Mouse (Mus musculus) forebrain, embryonic 11.5 days (tissue): ENCODE measurements around the gene Bcar3. TPM values are rescaled to one million over a fixed set of nuclear protein-coding genes. Genes with fewer than 3 reads are reported as not detected.

Source experiments
- ATAC-seq: fragments of 200-750 bp; cut with Nextera tagmentation; replicated peaks from 2 replicates; pipeline ENCODE4 v1.8.0; 2017; ENCODE audit warnings: moderate TSS enrichment; ENCODE audit not compliant: low FRiP score
- DNase-seq: peaks from one replicate; pipeline ENCODE4 v3.0.0-alpha.2; 2017; ENCODE audit warnings: low spot score
- H3K27ac ChIP-seq: fragments of 300-500 bp; sonication (generic); 2 replicates; pipeline ENCODE4 v1.5.1; 2014; ENCODE audit warnings: low read depth, low read length
- H3K27me3 ChIP-seq: fragments of 300-500 bp; sonication (generic); 2 replicates; pipeline ENCODE4 v1.6.1; 2014; ENCODE audit warnings: mild to moderate bottlenecking, low read length, mixed read lengths; ENCODE audit not compliant: control insufficient read depth, insufficient read depth
- H3K36me3 ChIP-seq: fragments of 300-500 bp; sonication (generic); 2 replicates; pipeline ENCODE4 v1.6.1; 2014; ENCODE audit warnings: mild to moderate bottlenecking, low read length, moderate library complexity, mixed read lengths; ENCODE audit not compliant: control insufficient read depth, insufficient read depth
- H3K4me1 ChIP-seq: fragments of 300-500 bp; sonication (generic); replicated peaks from 2 replicates; pipeline ENCODE4 v1.6.1; 2014; ENCODE audit warnings: low read length, mixed read lengths; ENCODE audit not compliant: control insufficient read depth, insufficient read depth
- H3K4me2 ChIP-seq: fragments of 300-500 bp; sonication (generic); 2 replicates; pipeline ENCODE4 v1.6.1; 2014; ENCODE audit warnings: low read depth, mild to moderate bottlenecking, low read length, moderate library complexity, mixed read lengths; ENCODE audit not compliant: severe bottlenecking
- H3K4me3 ChIP-seq: fragments of 300-500 bp; sonication (generic); 2 replicates; pipeline ENCODE4 v1.5.1; 2014; ENCODE audit warnings: low read depth, low read length
- H3K9ac ChIP-seq: fragments of 300-500 bp; sonication (generic); 2 replicates; pipeline ENCODE4 v1.6.1; 2014; ENCODE audit warnings: low read length
- H3K9me3 ChIP-seq: fragments of 300-500 bp; sonication (generic); 2 replicates; pipeline ENCODE4 v1.6.1; 2016; ENCODE audit warnings: low read length, mixed read lengths; ENCODE audit not compliant: control insufficient read depth
- WGBS: fragments of 180-500 bp; shearing (Covaris S2); extraction: QIAGEN DNeasy Blood & Tissue Kit; methylation state at CpG from one replicate; pipeline ENCODE4 v1.1.7; 2014; 5-methylcytosine and 5-hydroxymethylcytosine counted together
- polyA plus RNA-seq: library from polyadenylated mRNA; unstranded; fragments of >200 nt; fragmentation: Nextera tagmentation; extraction: Ambion mirVana; gene quantifications from 2 replicates; pipeline ENCODE4 v1.2.1, GENCODE M21; 2014

Bcar3 gene
- polyA plus RNA-seq, 1 experiment from 2014 or later = 12.5 TPM

DNA sequence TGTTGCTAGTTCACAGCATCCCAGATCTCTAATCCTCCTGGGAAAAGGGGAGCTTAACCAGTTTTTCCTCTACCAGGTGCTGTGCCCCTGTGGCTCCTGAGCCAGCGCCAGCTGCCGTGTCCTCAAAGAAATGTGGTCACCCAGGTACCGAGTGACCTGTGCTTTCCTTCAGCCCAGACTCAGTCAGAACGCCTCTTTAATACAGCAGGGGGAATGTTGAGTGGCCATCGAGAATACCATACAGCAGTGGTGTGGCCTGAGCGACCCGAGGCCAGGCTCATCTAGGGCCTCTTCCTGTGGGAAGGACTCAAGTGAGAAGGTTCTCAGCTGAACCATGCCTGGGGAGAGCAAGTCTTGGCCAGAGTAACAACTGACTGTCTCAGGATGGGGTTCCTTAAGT is 156.1 kb downstream of the Bcar3 start:
- DNase-seq = no peak
- 90% methylated on average over 7 of the region's 7 CpGs for WGBS
- H3K4me3 ChIP-seq = no peak overlapping the region

GRCm38 (mm10) chr3:122453875-122454274 is 159.9 kb downstream of the Bcar3 start:
- ATAC-seq (no peak), DNase-seq (no peak)
- Histone ChIP-seq H3K36me3 (no peaks in the 10 kb centered on the region), H3K4me1 (peaks cover 4% of the 10 kb centered on the region), H3K27me3 (no peaks in the 10 kb centered on the region), H3K9ac (no peak overlapping the region), H3K27ac (no peak overlapping the region), H3K4me3 (no peak overlapping the region), H3K9me3 (no peaks in the 10 kb centered on the region), H3K4me2 (no peak overlapping the region)
- 88% methylated on average over 11 of the region's 11 CpGs for WGBS

More for the DNA sequence above, 156.1 kb downstream of the Bcar3 start:
- H3K27ac ChIP-seq = no peak overlapping the region
- no peak overlapping the region for H3K4me2 ChIP-seq
- no peak for ATAC-seq
- H3K9me3 ChIP-seq = no peaks in the 10 kb centered on the region
- H3K36me3 ChIP-seq = no peaks in the 10 kb centered on the region
- H3K9ac ChIP-seq = no peak overlapping the region
- H3K4me1 ChIP-seq = 0 out of 2 replicates have a peak, but pooled peaks cover 2% of the 10 kb centered on the region
- no peaks in the 10 kb centered on the region for H3K27me3 ChIP-seq

- H3K4me3 ChIP-seq = no peak overlapping the region
- 89% methylated on average over 4 of the region's 4 CpGs for WGBS
- H3K27me3 ChIP-seq = no peaks in the 10 kb centered on the region
- H3K36me3 ChIP-seq = no peaks in the 10 kb centered on the region
- H3K27ac ChIP-seq = no peak overlapping the region
- DNase-seq (no peak), ATAC-seq (no peak)
- no peaks in the 10 kb centered on the region for H3K9me3 ChIP-seq
- H3K9ac ChIP-seq = no peak overlapping the region
- no peak overlapping the region for H3K4me2 ChIP-seq
- peaks cover 14% of the 10 kb centered on the region for H3K4me1 ChIP-seq
Measured at GRCm38 (mm10) chr3:122456156-122456555, 162.2 kb downstream of the Bcar3 start.

GRCm38 (mm10) chr3:122456807-122457206 is 162.9 kb downstream of the Bcar3 start:
- Histone ChIP-seq H3K27me3 (no peaks in the 10 kb centered on the region), H3K9ac (no peak overlapping the region), H3K4me2 (no peak overlapping the region), H3K4me1 (peaks cover 18% of the 10 kb centered on the region), H3K9me3 (no peaks in the 10 kb centered on the region), H3K4me3 (no peak overlapping the region), H3K27ac (no peak overlapping the region), H3K36me3 (no peaks in the 10 kb centered on the region)
- WGBS = 87% methylated on average over 4 of the region's 4 CpGs
- no peak for ATAC-seq
- DNase-seq = no peak

GRCm38 (mm10) chr3:122457723-122458122 is 163.8 kb downstream of the Bcar3 start:
- Histone ChIP-seq H3K4me1 (peaks cover 23% of the 10 kb centered on the region), H3K9me3 (no peaks in the 10 kb centered on the region), H3K36me3 (no peaks in the 10 kb centered on the region), H3K27ac (no peak overlapping the region), H3K9ac (no peak overlapping the region), H3K4me3 (no peak overlapping the region), H3K4me2 (no peak overlapping the region), H3K27me3 (no peaks in the 10 kb centered on the region)
- DNase-seq (no peak), ATAC-seq (no peak)
- 18% methylated on average over 1 of the region's 1 CpGs for WGBS

- DNase-seq = no peak
- Histone ChIP-seq H3K4me1 (peaks cover 29% of the 10 kb centered on the region), H3K27me3 (no peaks in the 10 kb centered on the region), H3K36me3 (no peaks in the 10 kb centered on the region), H3K9me3 (no peaks in the 10 kb centered on the region), H3K27ac (no peak overlapping the region), H3K4me2 (no peak overlapping the region), H3K9ac (no peak overlapping the region), H3K4me3 (no peak overlapping the region)
- WGBS = 88% methylated on average over 8 of the region's 8 CpGs
- no peak for ATAC-seq
Measured at GRCm38 (mm10) chr3:122458743-122459142, 164.8 kb downstream of the Bcar3 start.

- H3K9me3 ChIP-seq = no peaks in the 10 kb centered on the region
- H3K36me3 ChIP-seq = no peaks in the 10 kb centered on the region
- H3K4me1 ChIP-seq = peaks cover 29% of the 10 kb centered on the region
- no peaks in the 10 kb centered on the region for H3K27me3 ChIP-seq
- ATAC-seq (peak; percentile 73), DNase-seq (peak; percentile 80)
- peak overlapping the region; percentile 27 for H3K9ac ChIP-seq
- H3K4me2 ChIP-seq = peak overlapping the region; percentile 37; the same call in 1 of the 2 replicates
- WGBS = 5% methylated on average over 8 of the region's 8 CpGs
- H3K4me3 ChIP-seq = no peak overlapping the region
- peak overlapping the region; percentile 94 for H3K27ac ChIP-seq
Measured at GRCm38 (mm10) chr3:122460848-122461511, 167.0 kb downstream of the Bcar3 start.

DNA sequence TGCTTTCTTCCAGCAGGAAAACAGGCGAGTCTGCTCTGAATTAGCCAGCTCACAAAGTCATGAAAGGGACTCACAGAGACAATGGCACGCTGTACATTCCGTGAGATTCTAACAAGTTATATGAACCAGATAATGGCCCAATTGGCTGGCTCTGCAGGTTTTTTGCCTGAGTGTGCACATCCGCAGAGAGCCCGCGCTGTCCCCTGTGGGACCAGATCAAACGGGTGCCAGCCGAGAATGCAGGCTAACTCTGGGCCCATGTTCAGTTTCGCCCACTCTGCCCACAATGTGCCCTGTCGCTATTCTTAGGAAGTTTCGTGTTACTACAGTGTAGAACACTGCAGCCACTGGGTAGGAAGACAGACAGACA is 167.6 kb downstream of the Bcar3 start:
- ATAC-seq = no peak
- Histone ChIP-seq H3K4me1 (peaks cover 29% of the 10 kb centered on the region), H3K27me3 (no peaks in the 10 kb centered on the region), H3K9me3 (no peaks in the 10 kb centered on the region), H3K27ac (peak overlapping the region; percentile 94), H3K36me3 (no peaks in the 10 kb centered on the region), H3K4me3 (no peak overlapping the region), H3K4me2 (peak overlapping the region; percentile 37), H3K9ac (no peak overlapping the region; the same call in 1 of the 2 replicates)
- DNase-seq = peak; percentile 72
- 17% methylated on average over 11 of the region's 11 CpGs for WGBS
